Mouse (Mus musculus): ENCODE results near the gene Eif3m.

GRCm38 (mm10) chr2:105023031-105023615 is 6.2 kb upstream of the Eif3m start:
- TF ChIP-seq CTCF (IDR thresholded peaks at IDR 0.05; ENCODE audit: low read depth) = no peak
- TF ChIP-seq EP300 (IDR thresholded peaks at IDR 0.05; ENCODE audit: low read depth) = peak; percentile 88

Measured in liver, embryonic 14.5 days (tissue).